Mouse (Mus musculus) spleen, adult 2 months (tissue): ENCODE data around the gene Apol11a. TPM values are rescaled to one million over a fixed set of nuclear protein-coding genes. Genes with fewer than 3 reads are reported as not detected.
"Not testable (repeated sequence)": the region's sequence is repeated elsewhere in the genome, so short reads cannot be mapped to it uniquely, and the experiment has no call there.

ENCODE experiments used
- DNase-seq, 2 experiments: peaks; one replicate each; pipeline versions ENCODE4 v3.0.0 to v3.0.0-alpha.2; 2012 to 2021; ENCODE audit warnings: low spot score in 2 of 2, low read depth in 1 of 2
- H3K27ac ChIP-seq: fragments of 200-500 bp; 2 replicates; pipeline ENCODE4 v1.5.1; 2012; ENCODE audit warnings: low read length, inconsistent platforms; ENCODE audit not compliant: insufficient read depth
- H3K27me3 ChIP-seq: fragments of 200-500 bp; 2 replicates; pipeline ENCODE4 v1.6.1; 2012; ENCODE audit warnings: mild to moderate bottlenecking, moderate library complexity, low read length, inconsistent platforms; ENCODE audit not compliant: control insufficient read depth, insufficient read depth
- H3K36me3 ChIP-seq: fragments of 200-500 bp; 2 replicates; pipeline ENCODE4 v1.6.1; 2012; ENCODE audit warnings: mild to moderate bottlenecking, low read length, inconsistent platforms; ENCODE audit not compliant: control insufficient read depth, insufficient read depth
- H3K4me1 ChIP-seq: fragments of 200-500 bp; 2 replicates; pipeline ENCODE4 v1.6.1; 2011; ENCODE audit warnings: inconsistent platforms; ENCODE audit not compliant: control insufficient read depth, insufficient read depth, insufficient read length
- H3K4me3 ChIP-seq: fragments of 200-500 bp; 2 replicates; pipeline ENCODE4 v1.5.1; 2011; ENCODE audit warnings: mild to moderate bottlenecking, inconsistent platforms; ENCODE audit not compliant: insufficient read depth, insufficient read length; ENCODE audit errors: extremely low read depth
- CTCF ChIP-seq: fragments of 200-500 bp; IDR thresholded peaks from 2 replicates; pipeline ENCODE4 v1.5.1; 2011; ENCODE audit warnings: mild to moderate bottlenecking, inconsistent platforms; ENCODE audit not compliant: insufficient read depth, insufficient read length, insufficient replicate concordance; ENCODE audit errors: extremely low read depth
- POLR2A ChIP-seq: fragments of 200-500 bp; IDR thresholded peaks from 2 replicates; pipeline ENCODE4 v1.6.1; 2011; ENCODE audit warnings: low read depth, low read length, inconsistent platforms
- WGBS: fragments of 180-500 bp; shearing (Covaris S2); methylation state at CpG from one replicate; pipeline ENCODE4 v1.1.7; 2018; 5-methylcytosine and 5-hydroxymethylcytosine counted together
- polyA plus RNA-seq: library from polyadenylated mRNA; depleted of rRNA; stranded (reverse); fragments of >200 nt; gene quantifications from 2 replicates; pipeline ENCODE4 v1.2.3, GENCODE M21; 2012; rRNA removed

Gene Apol11a
- polyA plus RNA-seq, 1 experiment = 0.48 TPM

DNA sequence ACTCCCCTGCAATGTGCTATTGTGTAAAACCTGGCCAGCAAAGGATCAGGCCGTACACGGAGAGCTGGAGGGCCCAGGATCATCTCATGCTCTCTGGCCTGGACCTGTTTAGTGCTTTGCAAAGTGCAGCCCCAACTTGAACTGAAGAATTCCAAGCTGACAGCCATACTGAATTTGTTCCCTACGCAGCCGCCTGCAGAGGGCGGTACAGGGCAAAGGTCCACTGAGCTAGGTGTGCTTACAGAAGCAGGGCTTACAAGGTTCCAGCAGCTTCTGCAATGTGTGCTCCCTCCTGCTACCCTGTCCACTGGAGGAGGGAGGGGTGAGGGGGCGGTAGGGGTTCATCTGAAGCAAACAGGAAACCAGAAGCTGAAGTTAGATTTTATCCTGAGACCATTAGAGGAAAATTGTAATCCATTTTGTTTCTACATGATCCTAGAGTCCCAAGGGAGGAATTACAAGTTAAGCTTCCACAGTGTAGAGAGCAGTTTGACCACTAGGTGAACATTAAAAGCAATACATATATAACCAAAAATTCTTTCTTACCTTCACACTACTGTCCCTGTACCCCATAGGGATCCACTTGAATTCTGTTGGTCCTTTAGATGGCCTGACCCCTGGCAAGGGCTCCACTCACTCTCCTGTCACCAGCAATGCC lies 15.2 kb downstream of the Apol11a start:
- not testable (repeated sequence) for H3K36me3 ChIP-seq, H3K4me3 ChIP-seq, H3K27ac ChIP-seq, H3K4me1 ChIP-seq, H3K27me3 ChIP-seq
- 17% methylated on average over 6 of the region's 6 CpGs for WGBS
- DNase-seq = peak in 1 of 2 experiments; percentile 11
- TF ChIP-seq CTCF = peak; percentile 5; the same call in 1 of the 2 replicates

DNA sequence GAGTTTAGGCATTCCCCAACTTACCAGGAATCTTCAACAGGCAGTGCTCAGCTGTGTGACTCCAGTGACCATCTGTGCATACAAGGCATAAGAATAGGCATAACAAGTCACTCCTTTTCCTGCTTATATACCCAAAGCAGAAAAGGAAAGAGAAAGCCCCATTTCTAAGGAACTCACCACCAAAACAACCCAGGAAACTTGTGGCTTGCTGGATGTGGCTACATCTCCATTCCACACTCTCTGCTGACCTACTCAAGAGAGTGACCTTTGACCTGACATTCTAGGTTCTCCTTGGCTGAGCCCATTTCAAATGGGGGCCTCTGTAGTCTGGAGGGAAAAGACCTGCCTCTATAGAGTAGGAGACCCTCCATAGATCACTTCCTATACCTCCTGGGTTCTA lies 25.1 kb downstream of the Apol11a start, which contains the start of gene Apol7c:
Apol7c (minus strand) TSS at position 101 of the 400 bp plus-strand sequence.
- no peaks in the 10 kb centered on the region for H3K36me3 ChIP-seq
- H3K4me3 ChIP-seq = no peak within 1 kb of the TSS
- no peaks in the 10 kb centered on the region for H3K4me1 ChIP-seq
- H3K27ac ChIP-seq = no peak within 1 kb of the TSS
- no peaks in the 10 kb centered on the region for H3K27me3 ChIP-seq
- no peak for DNase-seq
- TF ChIP-seq CTCF = no peak
- TF ChIP-seq POLR2A = no peak

DNA sequence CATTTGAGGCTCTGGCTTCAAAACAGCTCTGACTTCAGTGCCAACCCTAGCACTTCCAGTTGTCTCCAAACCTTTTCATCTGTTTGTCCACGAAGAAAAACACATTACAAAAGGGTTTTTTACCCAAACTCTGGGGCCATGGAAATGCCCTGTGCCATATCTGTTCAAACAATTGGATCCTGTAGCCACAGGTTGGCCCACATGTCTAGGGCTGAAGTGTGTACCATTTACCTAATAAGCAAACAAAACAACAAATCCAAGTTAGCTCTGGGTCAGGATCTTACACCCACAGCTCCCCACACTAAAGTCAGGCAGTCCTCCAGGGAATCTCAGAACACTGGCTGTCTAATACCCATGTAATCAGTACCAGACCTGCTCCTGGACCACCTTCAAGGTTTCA lies 31.1 kb downstream of the Apol11a start:
- H3K27ac ChIP-seq, DNase-seq, H3K4me1 ChIP-seq, H3K36me3 ChIP-seq, H3K4me3 ChIP-seq, H3K27me3 ChIP-seq: not testable (repeated sequence)
- WGBS = 32% methylated on average over 1 of the region's 1 CpGs

DNA sequence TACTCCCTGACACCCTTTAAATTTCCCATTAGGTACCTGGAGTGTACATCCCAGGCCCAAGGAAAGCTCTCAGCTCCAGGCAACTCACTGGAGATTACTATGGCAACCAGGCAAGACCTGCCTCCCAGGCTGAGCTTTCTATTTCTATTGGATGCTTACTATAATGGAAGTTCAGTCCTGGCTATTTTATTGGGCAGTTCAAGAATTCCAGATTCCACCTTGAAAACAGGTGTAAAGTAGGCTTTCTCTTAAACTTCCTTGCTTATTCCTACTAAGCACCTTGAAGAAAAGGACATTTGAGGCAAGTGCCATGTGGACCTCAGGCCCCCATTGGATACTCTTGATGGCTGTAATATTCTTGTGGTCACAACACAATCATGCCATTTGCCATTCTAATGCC lies 53.7 kb downstream of the Apol11a start, which contains the start of gene 1700025B11Rik:
1700025B11Rik (minus strand) TSS at position 101 of the 400 bp plus-strand sequence.
- TF ChIP-seq POLR2A = no peak
- TF ChIP-seq CTCF = no peak
- DNase-seq = no peak
- H3K4me3 ChIP-seq = no peak within 1 kb of the TSS
- no peaks in the 10 kb centered on the region for H3K4me1 ChIP-seq
- H3K27me3 ChIP-seq = no peaks in the 10 kb centered on the region
- no peaks in the 10 kb centered on the region for H3K36me3 ChIP-seq
- no peak within 1 kb of the TSS for H3K27ac ChIP-seq

DNA sequence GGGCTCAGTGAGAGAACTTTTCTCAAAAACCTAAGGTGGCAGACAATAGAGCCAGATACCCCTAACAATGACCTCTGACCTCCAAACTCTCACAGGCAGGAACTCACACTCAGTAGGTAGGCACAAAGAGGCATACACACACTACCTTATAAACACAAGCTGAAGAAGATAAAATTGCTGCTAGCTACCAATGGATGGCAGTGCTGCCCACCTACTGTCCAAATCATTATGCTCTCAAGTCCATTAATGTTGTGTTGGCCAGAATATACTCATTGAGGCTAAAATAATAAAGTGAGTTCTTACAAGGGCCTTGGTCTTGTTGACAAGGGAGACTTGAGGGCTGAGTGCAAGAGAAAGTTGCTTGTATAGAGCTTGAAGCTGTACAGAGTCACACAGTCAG lies 55.1 kb downstream of the Apol11a start:
- no peak overlapping the region for H3K27ac ChIP-seq
- no peaks in the 10 kb centered on the region for H3K4me1 ChIP-seq
- H3K27me3 ChIP-seq = no peaks in the 10 kb centered on the region
- TF ChIP-seq POLR2A = no peak
- no peak for TF ChIP-seq CTCF
- H3K36me3 ChIP-seq = no peaks in the 10 kb centered on the region
- no peak overlapping the region for H3K4me3 ChIP-seq
- no peak for DNase-seq

Other genes with a start within 250 kb of the Apol11a start
- 6.6 and 10.0 TPM in 2 replicates for gene Rbfox2, start 201.3 kb upstream of the Apol11a start, polyA plus RNA-seq
- gene Apol7a, start 109.2 kb upstream of the Apol11a start, polyA plus RNA-seq = 0.12 and 0.18 TPM in 2 replicates
- gene Apol9a, start 97.1 kb upstream of the Apol11a start, polyA plus RNA-seq = 0.50 and 0.67 TPM in 2 replicates
- 0.11 and 0.19 TPM in 2 replicates for gene Apol7b, start 60.8 kb upstream of the Apol11a start, polyA plus RNA-seq
- gene Apol10a, start 31.2 kb upstream of the Apol11a start, polyA plus RNA-seq = 0.04 and 0.13 TPM in 2 replicates
- 27.9 and 29.8 TPM in 2 replicates for gene Apol7c, start 25.0 kb downstream of the Apol11a start, polyA plus RNA-seq
- not detected in 2 replicates for gene 1700025B11Rik, start 53.6 kb downstream of the Apol11a start, polyA plus RNA-seq
- 0.46 and 0.53 TPM in 2 replicates for gene Apol10b, start 87.9 kb downstream of the Apol11a start, polyA plus RNA-seq
- 0.22 TPM in 1 of 2 replicates, not detected in the other for gene Gm36245, start 91.0 kb downstream of the Apol11a start, polyA plus RNA-seq
- 4.4 and 16.3 TPM in 2 replicates for gene Apol11b, start 135.0 kb downstream of the Apol11a start, polyA plus RNA-seq
- gene Apol7e, start 190.6 kb downstream of the Apol11a start, polyA plus RNA-seq = 9.8 and 10.6 TPM in 2 replicates
- 1.4 and 2.7 TPM in 2 replicates for gene Apol9b, start 220.8 kb downstream of the Apol11a start, polyA plus RNA-seq
- gene Apol8, start 248.7 kb downstream of the Apol11a start, polyA plus RNA-seq = 4.3 and 5.9 TPM in 2 replicates